8 mouse cellular contexts compared by ENCODE assay signal in the genomic region with DNA sequence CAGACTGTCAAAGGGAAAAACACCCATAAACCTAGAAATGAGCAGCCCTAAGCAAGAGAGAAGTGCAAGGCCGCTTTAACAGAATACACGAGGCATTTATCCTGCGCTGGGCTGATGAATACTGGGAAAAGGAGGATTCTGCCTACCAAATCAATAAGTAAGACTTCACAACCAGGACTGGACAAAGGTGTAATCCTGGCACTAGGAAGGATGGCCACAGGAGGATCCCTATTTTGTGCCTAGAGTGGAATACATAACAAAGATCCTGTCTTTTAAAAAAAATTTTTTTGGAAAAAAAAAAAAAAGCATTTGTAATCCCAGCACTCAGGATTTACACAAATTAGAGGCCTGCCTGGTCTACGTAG. TPM values are rescaled to one million over a fixed set of nuclear protein-coding genes. Genes with fewer than 3 reads are reported as not detected.
DNase-seq lines count a peak whose midpoint lies in the region; ATAC-seq and TF ChIP-seq lines count a peak whose summit lies in the region.

No protein-coding gene starts in this region.

- no peak overlapping the region for H3K27ac ChIP-seq in heart, embryonic 11.5 days (ENCODE audit: low read depth, low read length)
- H3K27ac ChIP-seq in CH12.LX (ENCODE audit: insufficient read depth, low read depth) = no peak overlapping the region
- H3K27ac ChIP-seq in forebrain, embryonic 16.5 days (ENCODE audit: low read length) = no peak overlapping the region; the same call in 1 of the 2 replicates
- H3K27ac ChIP-seq in liver, embryonic 15.5 days (replicated peaks) = peak overlapping the region; percentile 81

- peak overlapping the region; percentile 85 for H3K4me3 ChIP-seq in heart, embryonic 11.5 days (ENCODE audit: low read depth, low read length)
- peak overlapping the region in 1 of 3 experiments; percentile 89 for H3K4me3 ChIP-seq in CH12.LX (replicated peaks in 1 of 3; ENCODE audit: low read depth in 2 of 3, low read length in 2 of 3, poor library complexity in 1 of 3)
- peak overlapping the region; percentile 85 for H3K4me3 ChIP-seq in forebrain, embryonic 16.5 days (replicated peaks; ENCODE audit: low read length)
- peak overlapping the region; percentile 83 for H3K4me3 ChIP-seq in liver, embryonic 15.5 days (replicated peaks)

- no peak for TF ChIP-seq RAD21 in CH12.LX (IDR thresholded peaks at IDR 0.05; ENCODE audit: low read depth, low read length)

- no peak overlapping the region for H3K9ac ChIP-seq in heart, embryonic 11.5 days (ENCODE audit: low read depth, low read length)
- no peak overlapping the region for H3K9ac ChIP-seq in CH12.LX (ENCODE audit: insufficient read depth, low read depth)
- no peak overlapping the region for H3K9ac ChIP-seq in forebrain, embryonic 16.5 days (replicated peaks; ENCODE audit: low read depth, low read length)
- peak overlapping the region; percentile 85; the same call in 1 of the 2 replicates for H3K9ac ChIP-seq in liver, embryonic 15.5 days

- H3K9me3 ChIP-seq in heart, embryonic 11.5 days (replicated peaks; ENCODE audit: control insufficient read depth, low read length) = no peaks in the 10 kb centered on the region
- H3K9me3 ChIP-seq in CH12.LX (replicated peaks; ENCODE audit: low read length) = peaks cover 4% of the 10 kb centered on the region
- peaks cover 2% of the 10 kb centered on the region; the same call in 1 of the 2 replicates for H3K9me3 ChIP-seq in forebrain, embryonic 16.5 days (ENCODE audit: control insufficient read depth, low read length)
- no peaks in the 10 kb centered on the region for H3K9me3 ChIP-seq in liver, embryonic 15.5 days (replicated peaks)

- no peak for TF ChIP-seq CTCF in CH12.LX (conservative IDR thresholded peaks at IDR 0.05 in 1 of 2, IDR thresholded peaks at IDR 0.05 in 1 of 2; ENCODE audit: low read depth in 2 of 2, low read length in 2 of 2)

- H3K27me3 ChIP-seq in heart, embryonic 11.5 days (ENCODE audit: control insufficient read depth, insufficient read depth, low read length) = peaks cover 8% of the 10 kb centered on the region
- H3K27me3 ChIP-seq in CH12.LX (replicated peaks) = no peaks in the 10 kb centered on the region
- no peaks in the 10 kb centered on the region for H3K27me3 ChIP-seq in forebrain, embryonic 16.5 days (replicated peaks; ENCODE audit: control insufficient read depth, insufficient read depth, low read length)
- H3K27me3 ChIP-seq in liver, embryonic 15.5 days = peaks cover 4% of the 10 kb centered on the region; the same call in 1 of the 2 replicates

- 25% methylated on average over 4 of the region's 4 CpGs for WGBS in heart, embryonic 11.5 days (ENCODE audit: insufficient replicate concordance)
- 27% methylated on average over 4 of the region's 4 CpGs for WGBS in forebrain, embryonic 16.5 days
- 34% methylated on average over 4 of the region's 4 CpGs for WGBS in liver, embryonic 15.5 days (ENCODE audit: insufficient replicate concordance)

- no peak for TF ChIP-seq POLR2A in CH12.LX (IDR thresholded peaks at IDR 0.05; ENCODE audit: low read depth, low read length)

- TF ChIP-seq EP300 in CH12.LX (IDR thresholded peaks at IDR 0.05; ENCODE audit: low read length) = no peak

- peaks cover 5% of the 10 kb centered on the region for H3K79me2 ChIP-seq in CH12.LX (replicated peaks; ENCODE audit: control insufficient read depth, extremely low read depth, insufficient read depth, poor library complexity, severe bottlenecking)

- dilution Hi-C loops in CH12.LX (cut with MboI; ENCODE audit: extremely low pct_ligation_motif_present, extremely low pct_unique_long_range_greater_than_20kb, low sequenced_read_pairs) = no loop called here

- no peak for DNase-seq in heart, adult 18-20 months
- no peak for DNase-seq in CH12.LX (ENCODE audit: extremely low read depth)
- no peak for DNase-seq in thymus, postnatal 4 days
- no peak for DNase-seq in thymus, postnatal 10 days (ENCODE audit: low spot score in 2 of 2)
- DNase-seq in ovary, adult 18-20 months (ENCODE audit: low spot score) = no peak

- no peaks in the 10 kb centered on the region for H3K36me3 ChIP-seq in heart, embryonic 11.5 days (ENCODE audit: control insufficient read depth, insufficient read depth, low read length)
- peaks cover 0 to 20% of the 10 kb centered on the region in 2 experiments for H3K36me3 ChIP-seq in CH12.LX (replicated peaks in 1 of 2; ENCODE audit: control insufficient read depth in 1 of 2, insufficient read depth in 1 of 2, low read length in 1 of 2)
- H3K36me3 ChIP-seq in forebrain, embryonic 16.5 days (ENCODE audit: control insufficient read depth, insufficient read depth) = no peaks in the 10 kb centered on the region
- peaks cover 23% of the 10 kb centered on the region for H3K36me3 ChIP-seq in liver, embryonic 15.5 days (replicated peaks)

- H3K4me2 ChIP-seq in heart, embryonic 11.5 days = peak overlapping the region; percentile 83
- no peak overlapping the region; the same call in 1 of the 2 replicates for H3K4me2 ChIP-seq in CH12.LX (ENCODE audit: insufficient read depth, low read depth, poor library complexity, severe bottlenecking)
- 0 out of 2 replicates have a peak overlapping the region, but pooled peaks have one; percentile 0 for H3K4me2 ChIP-seq in forebrain, embryonic 16.5 days (ENCODE audit: low read length)
- H3K4me2 ChIP-seq in liver, embryonic 15.5 days = peak overlapping the region; percentile 72

- no peak for ATAC-seq in heart, embryonic 11.5 days (replicated peaks; ENCODE audit: insufficient number of reproducible peaks, low FRiP score, low TSS enrichment)
- no peak for ATAC-seq in forebrain, embryonic 16.5 days
- ATAC-seq in liver, embryonic 15.5 days (ENCODE audit: insufficient read depth) = no peak

- H3K4me1 ChIP-seq in heart, embryonic 11.5 days (ENCODE audit: control insufficient read depth, insufficient read depth, low read length) = no peaks in the 10 kb centered on the region
- H3K4me1 ChIP-seq in CH12.LX (ENCODE audit: control insufficient read depth in 1 of 2, insufficient read depth in 2 of 2) = peaks cover 4 to 24% of the 10 kb centered on the region in 2 experiments
- H3K4me1 ChIP-seq in forebrain, embryonic 16.5 days (replicated peaks; ENCODE audit: control insufficient read depth, insufficient read depth, low read length) = no peaks in the 10 kb centered on the region
- H3K4me1 ChIP-seq in liver, embryonic 15.5 days (replicated peaks) = peaks cover 38% of the 10 kb centered on the region

- in situ Hi-C loops in CH12.LX (cut with MboI; ENCODE audit: low pct_ligation_motif_present, low pct_unique_long_range_greater_than_20kb, low sequenced_read_pairs) = loop anchor here (10.0 kb wide), 1 partner anchor 166 kb away; the partner anchor contains the start of gene Ranbp6

TF ChIP-seq in CH12.LX, 34 proteins besides CTCF, POLR2A, EP300 and RAD21:
- 0 out of 2 replicates have a peak, but pooled peaks have one; percentile 6 for TF ChIP-seq ZNF384 (IDR thresholded peaks at IDR 0.05; ENCODE audit: low read depth, low read length)
- no peak for TF ChIP-seq MYC (IDR thresholded peaks at IDR 0.05; ENCODE audit: low read depth, low read length)

RNA-seq across cellular contexts. Expression of gene Ermp1, which starts 0.3 kb away (rescaled TPM):
- 5.0 and 7.1 TPM in 2 replicates for polyA plus RNA-seq in heart, embryonic 11.5 days (2014; fragmentation: Nextera tagmentation; extraction: Ambion mirVana)
- 10 to 100 TPM in 1 of 2 experiments, 1 to 10 TPM in 1; 9.5 to 12.7 TPM for total RNA-seq in heart, adult 18-20 months (2021)
- total RNA-seq in CH12.LX (2012; rRNA removed) (26.1 and 27.6 TPM in 2 replicates), CH12.LX (2014; rRNA removed) (21.7 and 22.7 TPM in 2 replicates)
- polyA plus RNA-seq in CH12.LX (2012; ENCODE audit: insufficient read length, low read depth) = 31.7 and 32.9 TPM in 2 replicates
- polyA plus RNA-seq in forebrain, embryonic 16.5 days (2015; fragmentation: Nextera tagmentation; extraction: Ambion mirVana) = 7.2 and 8.2 TPM in 2 replicates
- 10.6 and 11.0 TPM in 2 replicates for polyA plus RNA-seq in liver, embryonic 15.5 days (2015; fragmentation: Nextera tagmentation; extraction: Ambion mirVana)

RNA-seq across cellular contexts. Expression of gene Mlana, which starts 49.1 kb away (rescaled TPM):
- polyA plus RNA-seq in heart, embryonic 11.5 days (2014; fragmentation: Nextera tagmentation; extraction: Ambion mirVana) = 0.30 TPM in 1 of 2 replicates, not detected in the other
- total RNA-seq in heart, adult 18-20 months (2021) = 1 to 10 TPM in 1 of 2 experiments, under 1 TPM in 1; 0.60 to 1.1 TPM
- total RNA-seq in CH12.LX (2012; rRNA removed) (not detected in 2 replicates), CH12.LX (2014; rRNA removed) (not detected in 2 replicates)
- not detected in 2 replicates for polyA plus RNA-seq in CH12.LX (2012; ENCODE audit: insufficient read length, low read depth)
- polyA plus RNA-seq in forebrain, embryonic 16.5 days (2015; fragmentation: Nextera tagmentation; extraction: Ambion mirVana) = not detected in 2 replicates
- polyA plus RNA-seq in liver, embryonic 15.5 days (2015; fragmentation: Nextera tagmentation; extraction: Ambion mirVana) = not detected in 2 replicates
